Mouse (Mus musculus) large intestine, adult 2 months (tissue): ENCODE measurements at regions not wholly inside any gene's neighbourhood (a gene's known extent, or its start where the extent isn't known, plus 50 kb on each side); places are given as distances from the start of the nearest gene placed in this dataset.

Experiments used
- DNase-seq: peaks from one replicate; pipeline ENCODE4 v3.0.0-alpha.2; 2012; ENCODE audit warnings: low read depth, low spot score
- WGBS: fragments of 180-500 bp; shearing (Covaris S2); methylation state at CpG from one replicate; pipeline ENCODE4 v1.1.7; 2018; 5-methylcytosine and 5-hydroxymethylcytosine counted together

- 71% methylated on average over 3 of the region's 3 CpGs for WGBS
- DNase-seq = no peak
Measured at GRCm38 (mm10) chr14:103948026-103948777, 104.0 kb upstream of the Ednrb start.

- no peak for DNase-seq
- 45% methylated on average over 1 of the region's 1 CpGs for WGBS
Measured at GRCm38 (mm10) chr14:103945753-103946152, 101.6 kb upstream of the Ednrb start.

DNA sequence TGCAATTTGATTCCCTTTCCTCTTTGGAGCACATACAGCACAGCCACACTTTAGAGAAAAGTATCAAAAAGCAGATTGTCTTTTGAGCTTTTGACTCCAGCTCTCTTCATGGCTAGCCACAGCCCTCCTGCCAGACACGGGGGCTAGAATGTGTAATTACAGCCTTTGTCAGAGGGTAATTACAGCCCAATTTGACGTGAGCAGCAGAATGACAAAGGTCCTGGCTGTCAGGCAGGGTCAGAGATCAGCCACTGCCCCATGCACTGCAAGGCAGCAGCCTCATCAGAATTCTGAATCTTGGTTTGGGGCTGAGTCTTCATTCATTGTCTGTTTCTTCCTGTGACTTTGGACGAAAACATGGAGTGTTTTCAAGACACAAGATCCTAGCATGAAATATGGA is 95.7 kb upstream of the Ednrb start:
- DNase-seq = no peak
- 18% methylated on average over 3 of the region's 3 CpGs for WGBS

DNA sequence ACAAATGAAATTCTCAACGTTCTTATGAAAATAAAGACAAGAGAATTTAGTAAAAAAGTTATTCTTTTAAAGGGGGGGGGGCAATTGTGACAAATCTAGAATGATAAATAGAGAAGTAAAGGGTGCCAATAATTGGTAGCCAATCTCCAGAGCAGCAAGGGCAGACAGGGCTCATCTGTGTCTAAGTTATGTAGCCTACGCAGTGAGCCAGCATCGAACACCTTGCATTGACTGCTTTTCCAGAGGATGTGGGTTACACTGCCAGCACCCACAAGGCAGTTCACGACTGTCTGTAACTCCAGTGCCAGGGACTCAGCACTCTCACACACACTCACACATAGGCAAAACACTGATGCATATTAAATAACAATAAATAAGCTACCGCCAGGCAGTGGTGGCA is 94.7 kb upstream of the Ednrb start:
- no peak for DNase-seq
- WGBS = 82% methylated on average over 5 of the region's 5 CpGs

GRCm38 (mm10) chr14:103938201-103938600 is 94.0 kb upstream of the Ednrb start:
- no peak for DNase-seq
- 55% methylated on average over 9 of the region's 9 CpGs for WGBS

GRCm38 (mm10) chr14:103937700-103938099 is 93.5 kb upstream of the Ednrb start:
- DNase-seq = no peak
- WGBS = 45% methylated on average over 6 of the region's 6 CpGs

- 55% methylated on average over 3 of the region's 3 CpGs for WGBS
- no peak for DNase-seq
Measured at GRCm38 (mm10) chr14:103933813-103934212, 89.6 kb upstream of the Ednrb start.

DNA sequence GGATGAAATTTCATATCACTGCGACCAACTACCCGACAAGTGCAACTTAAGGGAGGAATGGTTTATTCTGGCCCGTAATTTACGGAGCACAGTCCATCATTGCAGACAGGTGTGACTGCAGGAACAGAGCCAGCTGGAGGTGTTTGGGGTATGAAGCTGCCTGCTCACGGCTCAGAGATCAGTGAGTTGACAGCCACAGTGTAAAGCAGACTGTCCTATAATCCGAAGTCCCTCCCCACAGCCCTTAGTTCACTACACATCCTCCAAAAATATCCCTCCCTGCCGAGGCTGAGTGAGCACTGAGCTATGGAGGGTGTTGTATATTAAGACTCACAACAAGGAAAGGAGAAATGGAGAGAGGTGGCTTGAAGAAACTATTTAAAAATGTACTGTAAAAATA is 88.0 kb upstream of the Ednrb start:
- DNase-seq = no peak
- 53% methylated on average over 7 of the region's 7 CpGs for WGBS

- WGBS = 88% methylated on average over 11 of the region's 11 CpGs
- no peak for DNase-seq
Measured at GRCm38 (mm10) chr14:103929734-103930364, 85.6 kb upstream of the Ednrb start.

DNA sequence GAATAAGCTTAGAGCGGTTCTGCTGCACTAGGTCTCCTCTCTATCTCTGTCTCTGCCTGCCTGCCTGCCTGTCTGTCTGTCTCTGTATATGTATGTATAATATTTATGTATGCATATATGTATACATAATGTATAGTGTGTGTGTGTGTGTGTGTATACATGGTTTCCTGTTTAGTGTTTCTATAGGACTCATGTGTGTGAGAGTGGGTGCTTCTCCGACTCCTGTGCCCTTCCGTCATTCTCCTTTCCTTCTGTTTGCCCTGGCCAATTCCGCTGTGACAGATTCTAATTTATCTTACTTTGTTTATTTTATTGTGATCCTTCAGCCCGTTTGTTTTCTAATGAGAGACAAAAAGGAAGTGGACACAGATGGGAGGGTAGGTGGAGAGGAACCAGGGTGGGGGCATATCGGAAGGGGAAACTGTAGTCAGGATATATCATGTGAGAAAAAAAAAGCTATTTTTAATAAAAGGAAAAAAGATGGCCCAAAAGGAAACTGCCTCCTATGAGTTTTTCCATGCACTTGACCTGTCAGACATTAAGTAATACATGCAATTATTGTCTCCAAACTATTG is 85.0 kb upstream of the Ednrb start:
- 73% methylated on average over 6 of the region's 6 CpGs for WGBS
- no peak for DNase-seq

DNA sequence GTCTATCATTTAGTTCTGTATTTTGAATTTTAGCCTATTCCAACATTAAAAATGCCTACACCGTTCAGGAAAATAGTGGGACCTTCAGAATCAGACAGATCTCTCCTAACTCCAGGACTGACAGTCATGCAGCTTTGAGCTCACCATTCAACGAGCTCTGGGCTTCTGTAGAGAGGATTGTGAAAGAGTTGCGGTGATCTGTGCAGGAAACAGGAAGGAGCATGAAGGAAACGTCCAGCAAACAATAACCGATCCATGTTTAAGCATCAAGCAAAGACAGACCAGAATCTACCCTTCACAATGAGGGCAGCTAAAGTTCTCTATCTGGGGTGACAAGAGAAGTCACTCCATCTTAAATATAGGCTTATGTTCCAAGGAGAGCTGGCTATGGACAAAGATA is 76.0 kb upstream of the Ednrb start:
- WGBS = 42% methylated on average over 5 of the region's 5 CpGs

GRCm38 (mm10) chr14:103919380-103919779 is 75.2 kb upstream of the Ednrb start:
- DNase-seq = no peak
- 60% methylated on average over 4 of the region's 4 CpGs for WGBS

More for the DNA sequence above, 76.0 kb upstream of the Ednrb start:
- DNase-seq = no peak

GRCm38 (mm10) chr14:103913453-103913852 is 69.3 kb upstream of the Ednrb start:
- no peak for DNase-seq
- WGBS = 91% methylated on average over 4 of the region's 4 CpGs

GRCm38 (mm10) chr14:103911707-103912106 is 67.5 kb upstream of the Ednrb start:
- DNase-seq = no peak
- 76% methylated on average over 4 of the region's 4 CpGs for WGBS

DNA sequence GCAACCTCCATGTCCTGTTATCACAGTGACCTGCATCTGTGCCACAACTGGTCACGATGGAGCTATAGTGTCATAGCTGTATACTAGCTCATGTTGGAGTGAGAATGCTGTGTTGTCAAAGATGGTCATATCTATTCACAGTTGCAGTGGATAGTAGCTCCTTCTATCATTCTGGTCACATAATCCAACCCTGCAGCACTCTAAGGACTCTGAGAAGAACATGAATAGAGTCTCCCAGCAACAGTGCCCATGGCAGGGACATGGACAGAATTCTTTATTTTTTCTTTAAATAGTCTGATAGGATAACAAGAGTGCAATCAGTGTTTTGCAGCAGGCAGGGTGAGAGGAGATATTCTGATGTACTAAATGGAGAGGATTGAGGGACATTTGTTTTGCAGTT is 67.1 kb upstream of the Ednrb start:
- WGBS = 96% methylated on average over 1 of the region's 1 CpGs
- DNase-seq = no peak

GRCm38 (mm10) chr14:103906417-103907070 is 62.3 kb upstream of the Ednrb start:
- DNase-seq = peak; percentile 27

DNA sequence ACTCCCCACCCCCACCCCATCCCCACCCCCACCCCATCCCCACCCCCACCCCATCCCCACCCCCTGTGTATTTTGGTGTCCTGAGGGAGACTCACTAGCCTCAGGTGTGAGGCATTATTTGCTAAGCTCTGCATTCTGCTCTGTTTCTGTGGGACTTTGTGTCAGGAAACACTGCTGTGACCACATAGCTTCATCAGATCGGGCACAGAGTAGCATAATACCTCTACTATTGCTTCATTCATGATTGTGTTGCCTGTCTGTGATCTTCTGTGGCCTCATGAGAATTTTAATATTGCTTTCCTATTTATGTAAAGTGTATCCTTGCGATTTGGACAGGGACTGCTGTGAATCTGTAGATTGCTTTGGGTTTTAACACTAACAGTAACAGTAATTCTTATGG is 56.6 kb upstream of the Ednrb start:
- no peak for DNase-seq
- 88% methylated on average over 2 of the region's 2 CpGs for WGBS

More at GRCm38 (mm10) chr14:103906417-103907070, 62.3 kb upstream of the Ednrb start:
- 24% methylated on average over 2 of the region's 2 CpGs for WGBS

DNA sequence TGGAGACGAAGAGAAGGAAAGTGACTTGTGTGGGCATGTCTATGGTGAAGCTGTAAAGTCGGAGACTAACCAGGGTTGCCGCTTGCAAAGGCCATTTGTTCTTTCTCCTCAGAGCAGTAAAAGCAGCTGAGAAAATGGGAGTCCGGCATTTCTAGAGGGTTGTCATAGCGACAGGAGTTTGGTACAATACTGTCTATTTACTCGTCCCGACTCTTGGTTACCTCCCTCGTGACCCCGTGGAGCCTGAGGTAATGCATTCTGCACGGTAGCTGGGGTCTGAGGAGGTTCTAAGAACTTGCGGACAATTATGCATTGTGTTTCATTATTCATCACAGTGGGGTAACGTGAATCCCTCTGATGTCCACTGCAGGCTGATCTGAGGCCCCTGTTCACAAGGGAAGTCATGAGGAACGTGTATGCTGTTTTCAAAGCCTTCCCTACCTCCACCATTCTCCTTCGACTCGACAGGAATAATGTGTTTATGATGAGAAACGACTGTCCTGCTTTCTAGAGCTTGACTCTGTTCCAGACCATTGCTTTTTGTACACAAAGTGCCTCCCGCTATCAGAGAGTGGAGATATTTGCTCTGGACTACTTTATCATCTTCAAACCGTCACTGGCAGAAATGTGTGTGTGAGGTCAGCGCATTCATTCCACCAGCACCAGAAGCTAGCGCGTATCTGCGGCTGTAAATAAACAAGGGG is 55.1 kb upstream of the Ednrb start:
- DNase-seq = no peak
- WGBS = 10% methylated on average over 22 of the region's 22 CpGs

- 55% methylated on average over 9 of the region's 9 CpGs for WGBS
- no peak for DNase-seq
Measured at GRCm38 (mm10) chr14:103898689-103899088, 54.5 kb upstream of the Ednrb start.

DNA sequence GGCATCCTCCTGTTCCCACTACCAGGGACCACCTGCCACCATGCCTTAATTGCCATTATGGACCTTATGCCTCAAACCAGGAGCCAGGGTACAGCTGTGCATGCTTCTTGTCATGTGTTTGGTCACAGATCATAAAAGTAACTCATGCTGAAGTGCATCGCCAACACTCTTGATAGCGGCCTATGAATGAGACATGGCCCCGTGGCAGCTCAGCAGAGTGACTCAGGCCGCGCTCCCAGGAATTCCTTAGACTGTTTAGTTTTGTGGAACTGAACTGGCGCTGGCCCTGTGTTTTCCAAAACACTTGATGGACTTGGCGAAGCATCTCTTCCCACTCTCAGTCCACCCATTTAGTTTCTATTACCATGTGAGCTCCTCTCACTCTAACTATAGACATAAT is 51.1 kb upstream of the Ednrb start:
- no peak for DNase-seq
- WGBS = 79% methylated on average over 7 of the region's 7 CpGs
